ENCODE assay signal across 16 mouse cellular contexts in the genomic region with DNA sequence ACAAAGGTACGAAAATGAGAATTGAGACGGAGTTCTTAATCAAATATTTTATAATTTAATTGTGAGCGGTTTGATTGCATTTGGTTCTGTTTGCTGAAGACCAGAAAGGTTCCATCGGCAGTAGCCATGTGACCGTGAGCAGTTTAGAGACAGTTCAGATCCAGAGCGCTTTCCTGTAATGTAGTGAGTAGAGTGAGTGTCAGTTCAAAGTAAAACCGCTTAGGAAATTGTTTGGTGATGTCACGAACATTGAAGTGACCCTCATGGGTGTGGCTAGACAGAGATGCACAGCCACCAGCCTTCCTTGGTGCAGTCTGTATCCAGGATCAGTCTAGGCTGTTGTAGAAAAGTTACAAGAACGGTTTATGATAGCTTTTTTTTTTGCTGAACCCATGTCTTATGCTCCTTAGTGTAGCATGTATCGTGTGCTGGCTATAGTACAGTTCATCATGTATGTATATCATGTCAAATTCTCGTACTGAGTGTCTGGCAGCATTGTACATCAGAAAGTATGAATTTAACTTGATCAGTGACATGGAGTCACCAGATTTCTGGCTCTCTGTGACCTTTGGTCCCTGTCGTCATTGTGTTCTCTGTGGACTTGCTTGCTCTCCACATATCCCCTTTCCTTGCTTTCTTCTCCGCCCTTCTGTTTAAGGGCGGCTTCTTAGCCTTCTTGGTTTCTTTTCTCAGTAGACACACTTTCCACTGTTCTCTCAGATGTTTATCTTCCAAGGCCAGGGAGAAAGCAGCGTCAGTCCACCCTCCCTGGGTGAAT. TPM values are rescaled to one million over a fixed set of nuclear protein-coding genes. Genes with fewer than 3 reads are reported as not detected.
DNase-seq lines count a peak whose midpoint lies in the region; ATAC-seq and TF ChIP-seq lines count a peak whose summit lies in the region.
"Had no signal": no experiment of that assay in that cellular context is flagged by ENCODE, and none has a peak within 500 bp of the region (broad histone marks: within the 10 kb centered on the region; RNA-seq: fewer than 3 reads in every experiment).

No protein-coding gene starts in this region.

- TF ChIP-seq EP300 in stomach, postnatal 0 days (optimal IDR thresholded peaks at IDR 0.05): no peak

- H3K36me3 ChIP-seq in kidney, adult 2 months (ENCODE audit: control insufficient read depth, insufficient read depth, low read length): no peaks in the 10 kb centered on the region; the same call in 1 of the 2 replicates
- no peaks in the 10 kb centered on the region for H3K36me3 ChIP-seq in stomach, postnatal 0 days (ENCODE audit: control insufficient read depth, insufficient read depth, low read length)

- H3K9me3 ChIP-seq in stomach, postnatal 0 days (ENCODE audit: control insufficient read depth, low read length): no peaks in the 10 kb centered on the region
- H3K9me3 ChIP-seq: G1E had no signal

- peaks cover 37% of the 10 kb centered on the region for H3K4me1 ChIP-seq in kidney, adult 2 months (ENCODE audit: control insufficient read depth, insufficient read depth, low read length)
- peaks cover 11% of the 10 kb centered on the region for H3K4me1 ChIP-seq in stomach, postnatal 0 days (replicated peaks; ENCODE audit: control insufficient read depth, insufficient read depth)

- peak overlapping the region; percentile 48; the same call in 1 of the 2 replicates for H3K9ac ChIP-seq in stomach, postnatal 0 days (ENCODE audit: low read length)

- no peaks in the 10 kb centered on the region for H3K27me3 ChIP-seq in kidney, adult 2 months (replicated peaks; ENCODE audit: control insufficient read depth, insufficient read depth, low read length)
- H3K27me3 ChIP-seq in stomach, postnatal 0 days (ENCODE audit: control insufficient read depth, insufficient read depth, low read length): no peaks in the 10 kb centered on the region

- WGBS in kidney, adult 2 months: 47% methylated on average over 15 of the region's 15 CpGs
- 53% methylated on average over 15 of the region's 15 CpGs for WGBS in stomach, postnatal 0 days

- ATAC-seq in stomach, postnatal 0 days (ENCODE audit: low FRiP score, low TSS enrichment): 0 out of 2 replicates have a peak, but pooled peaks have one; percentile 3
- no peak for ATAC-seq in megakaryocyte progenitor cell, adult 5-6 weeks (replicated peaks; ENCODE audit: poor library complexity)
- ATAC-seq: inflammation-experienced regulatory T-cells, adult 6 months had no signal

- TF ChIP-seq POLR2A in kidney, adult 2 months (IDR thresholded peaks at IDR 0.05; ENCODE audit: low read depth, low read length): no peak

- peak overlapping the region; percentile 17; the same call in 1 of the 2 replicates for H3K4me2 ChIP-seq in stomach, postnatal 0 days (replicated peaks; ENCODE audit: low read depth)

- no peak for TF ChIP-seq CTCF in kidney, adult 2 months (conservative IDR thresholded peaks at IDR 0.05; ENCODE audit: insufficient read depth, insufficient read length, low read depth, low read length)
- TF ChIP-seq CTCF in stomach, postnatal 0 days (IDR thresholded peaks at IDR 0.05; ENCODE audit: low read depth): no peak

- no peak overlapping the region for H3K4me3 ChIP-seq in kidney, adult 2 months (ENCODE audit: insufficient read depth, low read depth, low read length)
- no peak overlapping the region for H3K4me3 ChIP-seq in stomach, postnatal 0 days (ENCODE audit: low read depth, low read length)
- H3K4me3 ChIP-seq: erythroblast, embryonic 14.5 days had no signal

- DNase-seq in adrenal gland, postnatal 14 days: peak; percentile 16
- DNase-seq in adrenal gland, postnatal 4 days (ENCODE audit: low spot score in 2 of 2): no peak
- peak; percentile 67 for DNase-seq in kidney, adult 2 months
- DNase-seq in kidney, adult 8-10 months: no peak
- DNase-seq in lung, postnatal 36 days: peak; percentile 51
- no peak for DNase-seq in lung, adult 18-20 months
- peak; percentile 46 for DNase-seq in stomach, postnatal 0 days (ENCODE audit: low spot score)
- DNase-seq: cerebellum, adult 2 months; thymus, postnatal 25 days had no signal

- H3K27ac ChIP-seq in kidney, adult 2 months (ENCODE audit: insufficient read depth, low read depth, low read length): 0 out of 2 replicates have a peak overlapping the region, but pooled peaks have one; percentile 7
- H3K27ac ChIP-seq in stomach, postnatal 0 days (replicated peaks): peak overlapping the region; percentile 61; the same call in 1 of the 2 replicates

RNA-seq across cellular contexts. Expression of a gene that starts 4.4 kb away (rescaled TPM):
- 61.7 and 65.3 TPM in 2 replicates for total RNA-seq in adrenal gland, postnatal 14 days (2021)
- 10 to 100 TPM; 75.1 to 78.2 TPM for total RNA-seq in adrenal gland, postnatal 4 days (2021)
- 26.6 and 27.8 TPM in 2 replicates for polyA plus RNA-seq in kidney, adult 2 months (2012; rRNA removed)
- polyA plus RNA-seq in stomach, postnatal 0 days (2015; fragmentation: Nextera tagmentation; extraction: Ambion mirVana): 46.5 and 49.5 TPM in 2 replicates
- 50.4 and 59.9 TPM in 2 replicates for total RNA-seq in megakaryocyte progenitor cell, adult 5-6 weeks (2015)
- 36.3 and 42.8 TPM in 2 replicates for total RNA-seq in megakaryocyte progenitor cell, adult 5-6 weeks (2017)

RNA-seq across cellular contexts. Expression of a gene that starts 46.7 kb away (rescaled TPM):
- total RNA-seq in adrenal gland, postnatal 14 days (2021): not detected in 2 replicates
- total RNA-seq in adrenal gland, postnatal 4 days (2021): not detected
- polyA plus RNA-seq in kidney, adult 2 months (2012; rRNA removed): not detected in 2 replicates
- polyA plus RNA-seq in stomach, postnatal 0 days (2015; fragmentation: Nextera tagmentation; extraction: Ambion mirVana): not detected in 2 replicates
- not detected in 2 replicates for total RNA-seq in megakaryocyte progenitor cell, adult 5-6 weeks (2015)
- not detected in 2 replicates for total RNA-seq in megakaryocyte progenitor cell, adult 5-6 weeks (2017)
- total RNA-seq: granulocyte monocyte progenitor cell, adult 5-6 weeks; layer of hippocampus, postnatal 14 days had no signal
- polyA plus RNA-seq: cerebellum, adult 2 months; G1E; limb, embryonic 11.5 days had no signal

RNA-seq across cellular contexts. Expression of a gene that starts 58.8 kb away (rescaled TPM):
- 41.0 and 41.1 TPM in 2 replicates for total RNA-seq in adrenal gland, postnatal 14 days (2021)
- 10 to 100 TPM; 55.7 to 61.1 TPM for total RNA-seq in adrenal gland, postnatal 4 days (2021)
- polyA plus RNA-seq in kidney, adult 2 months (2012; rRNA removed): 42.5 and 47.2 TPM in 2 replicates
- 21.5 and 22.1 TPM in 2 replicates for polyA plus RNA-seq in stomach, postnatal 0 days (2015; fragmentation: Nextera tagmentation; extraction: Ambion mirVana)
- 34.0 and 37.6 TPM in 2 replicates for total RNA-seq in megakaryocyte progenitor cell, adult 5-6 weeks (2015)
- 51.8 and 65.5 TPM in 2 replicates for total RNA-seq in megakaryocyte progenitor cell, adult 5-6 weeks (2017)

Comparison
In these comparisons a context has a peak if more than half of its experiments do, and no peak if none do; other contexts are left out.
1. DNase-seq: peak in adrenal gland, postnatal 14 days (single experiment), kidney, adult 2 months (single experiment), lung, postnatal 36 days (single experiment) and stomach, postnatal 0 days (single experiment); none in adrenal gland, postnatal 4 days (0 of 2), kidney, adult 8-10 months (0 of 2) and lung, adult 18-20 months (0 of 2).